Mouse (Mus musculus) CH12.LX (cell line): ENCODE data around the gene Gm609. TPM values are rescaled to one million over a fixed set of nuclear protein-coding genes. Genes with fewer than 3 reads are reported as not detected.
A peak's percentile ranks its signal among the peaks of the same experiment; 100 is the strongest.

Experiments used
- DNase-seq: peaks from one replicate; pipeline ENCODE4 v3.0.0-alpha.2; 2013; ENCODE audit errors: extremely low read depth
- H3K27ac ChIP-seq: 2 replicates; pipeline ENCODE4 v1.5.1; 2012; ENCODE audit warnings: low read depth, mild to moderate bottlenecking, control low read depth, moderate library complexity; ENCODE audit not compliant: insufficient read depth
- H3K27me3 ChIP-seq: replicated peaks from 2 replicates; pipeline ENCODE3; 2012; ENCODE audit warnings: inconsistent platforms
- H3K36me3 ChIP-seq, 2 experiments: replicated peaks in 1 of 2; 2 replicates each; pipeline versions ENCODE3 to v1.6.1; 2012; ENCODE audit warnings: inconsistent platforms in 1 of 2, low read length in 1 of 2, mild to moderate bottlenecking in 1 of 2, mixed read lengths in 1 of 2, moderate library complexity in 1 of 2; ENCODE audit not compliant: control insufficient read depth in 1 of 2, insufficient read depth in 1 of 2
- H3K4me1 ChIP-seq, 2 experiments: 2 replicates each; pipeline ENCODE4 v1.6.1; 2012; ENCODE audit warnings: inconsistent platforms in 1 of 2, moderate library complexity in 1 of 2; ENCODE audit not compliant: insufficient read depth in 2 of 2, control insufficient read depth in 1 of 2
- H3K4me2 ChIP-seq: 2 replicates; pipeline ENCODE4 v1.6.1; 2012; ENCODE audit warnings: low read depth, mild to moderate bottlenecking, control low read depth; ENCODE audit not compliant: poor library complexity, insufficient read depth, severe bottlenecking
- H3K4me3 ChIP-seq, 3 experiments: fragments of 150-350 bp in 1 of 3; sonication (generic) in 1 of 3; replicated peaks in 1 of 3; 2 replicates each; pipeline versions ENCODE3 to v1.5.1; 2011 to 2012; ENCODE audit warnings: low read depth in 2 of 3, low read length in 2 of 3, mild to moderate bottlenecking in 2 of 3, moderate library complexity in 2 of 3, control low read depth in 1 of 3, improper control_type of control experiment in 1 of 3, inconsistent platforms in 1 of 3, mixed read lengths in 1 of 3; ENCODE audit not compliant: poor library complexity in 1 of 3
- H3K79me2 ChIP-seq: replicated peaks from 2 replicates; pipeline ENCODE4 v1.6.1; 2012; ENCODE audit warnings: mild to moderate bottlenecking, moderate library complexity; ENCODE audit not compliant: control insufficient read depth, poor library complexity, insufficient read depth, severe bottlenecking; ENCODE audit errors: extremely low read depth
- H3K9ac ChIP-seq: 2 replicates; pipeline ENCODE4 v1.6.1; 2012; ENCODE audit warnings: low read depth, mild to moderate bottlenecking, control low read depth, moderate library complexity; ENCODE audit not compliant: insufficient read depth
- H3K9me3 ChIP-seq: replicated peaks from 2 replicates; pipeline ENCODE3; 2012; ENCODE audit warnings: low read length, inconsistent platforms, mixed read lengths
- BHLHE40 ChIP-seq: IDR thresholded peaks from 2 replicates; pipeline ENCODE4 v1.6.1; 2011; ENCODE audit warnings: mild to moderate bottlenecking, low read depth, low read length, improper control_type of control experiment
- CHD1 ChIP-seq: IDR thresholded peaks from 2 replicates; pipeline ENCODE4 v1.6.1; 2012; ENCODE audit warnings: low read depth, low read length, improper control_type of control experiment, inconsistent platforms
- E2F4 ChIP-seq: IDR thresholded peaks from 2 replicates; pipeline ENCODE4 v1.6.1; 2011; ENCODE audit warnings: low read depth, low read length, improper control_type of control experiment; ENCODE audit not compliant: insufficient replicate concordance
- ETS1 ChIP-seq: conservative IDR thresholded peaks from 2 replicates; pipeline ENCODE4 v1.6.1; 2012; ENCODE audit warnings: low read depth, mild to moderate bottlenecking, inconsistent platforms, low read length, improper control_type of control experiment, moderate library complexity
- IRF4 ChIP-seq: IDR thresholded peaks from 2 replicates; pipeline ENCODE4 v1.6.1; 2014; ENCODE audit warnings: low read depth, mild to moderate bottlenecking, inconsistent platforms, low read length, improper control_type of control experiment
- JUN ChIP-seq: IDR thresholded peaks from 2 replicates; pipeline ENCODE4 v1.6.1; 2011; ENCODE audit warnings: low read depth, mild to moderate bottlenecking, low read length, improper control_type of control experiment, moderate library complexity; ENCODE audit not compliant: insufficient read depth
- MAZ ChIP-seq: IDR thresholded peaks from 2 replicates; pipeline ENCODE4 v1.6.1; 2012; ENCODE audit warnings: low read depth, mild to moderate bottlenecking, inconsistent platforms, low read length, improper control_type of control experiment, moderate library complexity
- MXI1 ChIP-seq: IDR thresholded peaks from 2 replicates; pipeline ENCODE4 v1.6.1; 2011; ENCODE audit warnings: mild to moderate bottlenecking, low read depth, low read length, improper control_type of control experiment
- MYC ChIP-seq: IDR thresholded peaks from 2 replicates; pipeline ENCODE4 v1.6.1; 2011; ENCODE audit warnings: low read depth, mild to moderate bottlenecking, improper control_type of control experiment, low read length
- PAX5 ChIP-seq: IDR thresholded peaks from 2 replicates; pipeline ENCODE4 v1.6.1; 2012; ENCODE audit warnings: low read length, inconsistent platforms, mixed read lengths
- POLR2A ChIP-seq: IDR thresholded peaks from 2 replicates; pipeline ENCODE4 v1.6.1; 2011; ENCODE audit warnings: low read depth, mild to moderate bottlenecking, improper control_type of control experiment, low read length
- RAD21 ChIP-seq: IDR thresholded peaks from 2 replicates; pipeline ENCODE4 v1.6.1; 2011; ENCODE audit warnings: low read depth, mild to moderate bottlenecking, low read length, improper control_type of control experiment, moderate library complexity
- SIN3A ChIP-seq: IDR thresholded peaks from 2 replicates; pipeline ENCODE4 v1.6.1; 2012; ENCODE audit warnings: low read length, improper control_type of control experiment, inconsistent platforms
- TCF12 ChIP-seq: IDR thresholded peaks from 2 replicates; pipeline ENCODE4 v1.6.1; 2014; ENCODE audit warnings: low read depth, mild to moderate bottlenecking, inconsistent platforms, low read length, improper control_type of control experiment
- UBTF ChIP-seq: IDR thresholded peaks from 2 replicates; pipeline ENCODE4 v1.6.1; 2012; ENCODE audit warnings: low read depth, mild to moderate bottlenecking, inconsistent platforms, low read length, improper control_type of control experiment, moderate library complexity
- USF2 ChIP-seq: conservative IDR thresholded peaks from 2 replicates; pipeline ENCODE4 v1.6.1; 2011; ENCODE audit warnings: low read depth, low read length, improper control_type of control experiment
- ZKSCAN1 ChIP-seq: IDR thresholded peaks from 2 replicates; pipeline ENCODE4 v1.6.1; 2012; ENCODE audit warnings: low read depth, inconsistent platforms, low read length, improper control_type of control experiment, borderline replicate concordance
- ZMIZ1 ChIP-seq: IDR thresholded peaks from 2 replicates; pipeline ENCODE4 v1.6.1; 2012; ENCODE audit warnings: low read depth, mild to moderate bottlenecking, inconsistent platforms, low read length, improper control_type of control experiment
- ZNF384 ChIP-seq: IDR thresholded peaks from 2 replicates; pipeline ENCODE4 v1.6.1; 2012; ENCODE audit warnings: low read depth, low read length, improper control_type of control experiment, inconsistent platforms
- dilution Hi-C: fragments of 300-500 bp; cut with MboI; formaldehyde crosslinking; loops from 2 replicates; pipeline ENCODE4 v1.14.3; 2020; ENCODE audit warnings: low sequenced_read_pairs; ENCODE audit not compliant: extremely low pct_unique_long_range_greater_than_20kb, extremely low pct_ligation_motif_present
- in situ Hi-C: fragments of 300-500 bp; cut with MboI; formaldehyde crosslinking; loops from 3 replicates; pipeline ENCODE4 v1.14.3; 2019; ENCODE audit warnings: low sequenced_read_pairs, low pct_ligation_motif_present, low pct_unique_long_range_greater_than_20kb, mixed read lengths
- polyA plus RNA-seq: library from polyadenylated mRNA; unstranded; fragments of >175 nt; gene quantifications from 2 replicates; pipeline ENCODE4 v1.2.1, GENCODE M21; 2012; ENCODE audit warnings: low read depth; ENCODE audit not compliant: insufficient read length
- total RNA-seq, 2 experiments: library from RNA; depleted of rRNA; stranded (reverse); fragments of 300-350 nt in 1 of 2; fragments of >200 nt in 1 of 2; gene quantifications; 2 replicates each; pipeline ENCODE4 v1.2.3; 2012 to 2014

Gm609 gene
- total and polyA plus RNA-seq, 3 experiments, result 0.04 TPM; not detected in 2

GRCm38 (mm10) chr16:45376812-45377211, 116.0 kb downstream of the Gm609 start:
- in situ Hi-C loops (no loop called here), dilution Hi-C loops (no loop called here)
- Histone ChIP-seq H3K9ac (no peak overlapping the region), H3K4me3 (no peak overlapping the region), H3K27ac (no peak overlapping the region), H3K79me2 (no peaks in the 10 kb centered on the region), H3K36me3 (peaks cover 7 to 8% of the 10 kb centered on the region in 2 experiments), H3K27me3 (no peaks in the 10 kb centered on the region), H3K4me1 (peaks cover 7 to 10% of the 10 kb centered on the region in 2 experiments; a peak in 3 of 4 replicates), H3K9me3 (no peaks in the 10 kb centered on the region), H3K4me2 (no peak overlapping the region)
- DNase-seq, result no peak
- TF ChIP-seq MXI1, result no peak
- no peak for TF ChIP-seq RAD21
- no peak for TF ChIP-seq ZKSCAN1
- no peak for TF ChIP-seq SIN3A
- no peak for TF ChIP-seq MYC
- no peak for TF ChIP-seq POLR2A
- TF ChIP-seq ZNF384, result peak; percentile 66
- no peak for TF ChIP-seq E2F4

GRCm38 (mm10) chr16:45376294-45376693, 116.5 kb downstream of the Gm609 start:
- H3K9me3 ChIP-seq, result no peaks in the 10 kb centered on the region
- no peak overlapping the region for H3K4me2 ChIP-seq
- in situ Hi-C loops (no loop called here), dilution Hi-C loops (no loop called here)
- H3K4me1 ChIP-seq, result peaks cover 7 to 10% of the 10 kb centered on the region in 2 experiments; a peak in 3 of 4 replicates
- H3K27ac ChIP-seq, result no peak overlapping the region
- no peak for TF ChIP-seq TCF12
- no peak for TF ChIP-seq PAX5
- no peak for TF ChIP-seq IRF4
- no peak for TF ChIP-seq ZMIZ1
- no peak for TF ChIP-seq USF2
- TF ChIP-seq ETS1, result no peak
- no peak for TF ChIP-seq MAZ
- TF ChIP-seq BHLHE40, result no peak
- TF ChIP-seq CHD1, result no peak
- no peak for TF ChIP-seq UBTF
- TF ChIP-seq RAD21, result no peak
- TF ChIP-seq JUN, result no peak
- no peak for TF ChIP-seq ZKSCAN1
- no peaks in the 10 kb centered on the region for H3K79me2 ChIP-seq
- no peak overlapping the region for H3K4me3 ChIP-seq
- no peak overlapping the region for H3K9ac ChIP-seq
- H3K27me3 ChIP-seq, result no peaks in the 10 kb centered on the region
- H3K36me3 ChIP-seq, result peaks cover 5 to 6% of the 10 kb centered on the region in 2 experiments
- no peak for DNase-seq
